Comparison of ENCODE assay signal across 31 mouse cellular contexts in genomic region chr5:99026343-99026742, GRCm38 (mm10). TPM values are rescaled to one million over a fixed set of nuclear protein-coding genes. Genes with fewer than 3 reads are reported as not detected.
DNase-seq lines count a peak whose midpoint lies in the region; ATAC-seq and TF ChIP-seq lines count a peak whose summit lies in the region.
"Had no signal": no experiment of that assay in that cellular context is flagged by ENCODE, and none has a peak within 500 bp of the region (broad histone marks: within the 10 kb centered on the region; RNA-seq: fewer than 3 reads in every experiment).

No protein-coding gene starts in this region.

- no peaks in the 10 kb centered on the region for H3K27me3 ChIP-seq in forebrain, postnatal 0 days (ENCODE audit: insufficient read depth, low read length)
- H3K27me3 ChIP-seq in forebrain, embryonic 11.5 days (ENCODE audit: control insufficient read depth, insufficient read depth, low read length) = no peaks in the 10 kb centered on the region
- no peaks in the 10 kb centered on the region for H3K27me3 ChIP-seq in kidney, postnatal 0 days (ENCODE audit: insufficient read depth, low read length)
- no peaks in the 10 kb centered on the region for H3K27me3 ChIP-seq in midbrain, postnatal 0 days (ENCODE audit: insufficient read depth, low read length)
- H3K27me3 ChIP-seq in midbrain, embryonic 11.5 days (ENCODE audit: control insufficient read depth, insufficient read depth, low read length) = no peaks in the 10 kb centered on the region
- H3K27me3 ChIP-seq: heart, embryonic 13.5 days; megakaryocyte, embryonic 14.5 days; neural tube, embryonic 13.5 days had no signal

- no peak overlapping the region for H3K9ac ChIP-seq in forebrain, postnatal 0 days
- H3K9ac ChIP-seq in forebrain, embryonic 11.5 days (ENCODE audit: low read length) = no peak overlapping the region
- no peak overlapping the region for H3K9ac ChIP-seq in kidney, postnatal 0 days (ENCODE audit: low read depth, low read length)
- H3K9ac ChIP-seq in midbrain, postnatal 0 days (replicated peaks; ENCODE audit: low read length, poor library complexity, severe bottlenecking) = no peak overlapping the region
- no peak overlapping the region for H3K9ac ChIP-seq in midbrain, embryonic 11.5 days (ENCODE audit: low read length)
- H3K9ac ChIP-seq: heart, embryonic 13.5 days; hindbrain, embryonic 12.5 days; neural tube, embryonic 13.5 days had no signal

- no peak for ATAC-seq in forebrain, postnatal 0 days
- no peak for ATAC-seq in forebrain, embryonic 11.5 days (replicated peaks; ENCODE audit: low FRiP score)
- no peak for ATAC-seq in kidney, postnatal 0 days (replicated peaks; ENCODE audit: low FRiP score, low read depth)
- no peak for ATAC-seq in midbrain, postnatal 0 days (ENCODE audit: low FRiP score)
- no peak for ATAC-seq in midbrain, embryonic 11.5 days (ENCODE audit: low FRiP score)
- ATAC-seq: CD4-positive, CD25-positive, alpha-beta regulatory T cell, adult 4 months had no signal

- no peak overlapping the region for H3K4me2 ChIP-seq in forebrain, postnatal 0 days (ENCODE audit: low read depth)
- no peak overlapping the region for H3K4me2 ChIP-seq in forebrain, embryonic 11.5 days (ENCODE audit: low read depth, low read length, severe bottlenecking)
- H3K4me2 ChIP-seq in kidney, postnatal 0 days (ENCODE audit: low read length) = no peak overlapping the region
- H3K4me2 ChIP-seq in midbrain, postnatal 0 days (ENCODE audit: low read depth, low read length, poor library complexity, severe bottlenecking) = no peak overlapping the region
- H3K4me2 ChIP-seq in midbrain, embryonic 11.5 days = no peak overlapping the region
- H3K4me2 ChIP-seq: heart, embryonic 13.5 days; hindbrain, embryonic 12.5 days; liver, embryonic 11.5 days; neural tube, embryonic 13.5 days had no signal

- H3K27ac ChIP-seq in forebrain, postnatal 0 days (ENCODE audit: low read depth, low read length) = no peak overlapping the region
- no peak overlapping the region for H3K27ac ChIP-seq in forebrain, embryonic 11.5 days (ENCODE audit: low read depth, low read length)
- H3K27ac ChIP-seq in kidney, postnatal 0 days = no peak overlapping the region
- H3K27ac ChIP-seq in midbrain, postnatal 0 days (ENCODE audit: low read depth, low read length) = no peak overlapping the region
- no peak overlapping the region for H3K27ac ChIP-seq in midbrain, embryonic 11.5 days (ENCODE audit: low read depth, low read length)
- H3K27ac ChIP-seq: forebrain, embryonic 10.5 days; heart, embryonic 13.5 days; hindbrain, embryonic 12.5 days; limb, embryonic 10.5 days; neural tube, embryonic 13.5 days had no signal

- no peak for DNase-seq in forebrain, postnatal 0 days
- no peak for DNase-seq in forebrain, embryonic 11.5 days (ENCODE audit: low spot score)
- no peak for DNase-seq in kidney, postnatal 0 days (ENCODE audit: low spot score)
- no peak for DNase-seq in kidney, postnatal 25 days
- no peak for DNase-seq in midbrain, postnatal 0 days (ENCODE audit: low spot score)
- no peak for DNase-seq in midbrain, embryonic 11.5 days (ENCODE audit: low spot score, missing footprints)
- DNase-seq in cerebellum, adult 8-10 months = no peak
- no peak for DNase-seq in layer of hippocampus, adult 9-10 months (ENCODE audit: low spot score)
- DNase-seq: adrenal gland, postnatal 36 days; cerebellum, adult 11 months; cerebellum, postnatal 10 days; heart, postnatal 14 days; kidney, adult 8-10 months; kidney, postnatal 14 days; layer of hippocampus, adult 9-11 months; lung, adult 2 months; lung, postnatal 36 days; midbrain, embryonic 14.5 days; retina, postnatal 1 day; right cerebral cortex, postnatal 25 days; spleen, adult 18-20 months had no signal

- 78% methylated on average over 3 of the region's 3 CpGs for WGBS in forebrain, postnatal 0 days
- 71% methylated on average over 3 of the region's 3 CpGs for WGBS in forebrain, embryonic 11.5 days
- WGBS in kidney, postnatal 0 days = 78% methylated on average over 3 of the region's 3 CpGs
- WGBS in midbrain, postnatal 0 days = 74% methylated on average over 3 of the region's 3 CpGs
- WGBS in midbrain, embryonic 11.5 days = 73% methylated on average over 3 of the region's 3 CpGs

- peak; percentile 11; the same call in 1 of the 2 replicates for TF ChIP-seq CTCF in forebrain, postnatal 0 days (IDR thresholded peaks at IDR 0.05; ENCODE audit: low read depth)
- peak; percentile 39; the same call in 1 of the 2 replicates for TF ChIP-seq CTCF in kidney, postnatal 0 days (IDR thresholded peaks at IDR 0.05; ENCODE audit: low read depth)
- TF ChIP-seq CTCF in midbrain, postnatal 0 days (IDR thresholded peaks at IDR 0.05) = peak; percentile 37

- no peak overlapping the region for H3K4me3 ChIP-seq in forebrain, postnatal 0 days (ENCODE audit: low read depth, low read length)
- H3K4me3 ChIP-seq in forebrain, embryonic 11.5 days (ENCODE audit: low read depth, low read length) = no peak overlapping the region
- H3K4me3 ChIP-seq in kidney, postnatal 0 days (replicated peaks; ENCODE audit: low read depth, low read length) = no peak overlapping the region
- no peak overlapping the region for H3K4me3 ChIP-seq in midbrain, postnatal 0 days (ENCODE audit: low read depth, low read length)
- no peak overlapping the region for H3K4me3 ChIP-seq in midbrain, embryonic 11.5 days (ENCODE audit: low read depth, low read length)
- H3K4me3 ChIP-seq: forebrain, embryonic 10.5 days; heart, embryonic 13.5 days; hindbrain, embryonic 12.5 days; limb, embryonic 10.5 days; megakaryocyte, embryonic 14.5 days; neural tube, embryonic 13.5 days had no signal

- H3K36me3 ChIP-seq in forebrain, postnatal 0 days (ENCODE audit: insufficient read depth) = no peaks in the 10 kb centered on the region
- no peaks in the 10 kb centered on the region for H3K36me3 ChIP-seq in forebrain, embryonic 11.5 days (ENCODE audit: control insufficient read depth, insufficient read depth, low read length)
- no peaks in the 10 kb centered on the region for H3K36me3 ChIP-seq in kidney, postnatal 0 days (ENCODE audit: insufficient read depth, low read length)
- no peaks in the 10 kb centered on the region for H3K36me3 ChIP-seq in midbrain, postnatal 0 days (ENCODE audit: insufficient read depth, low read length)
- no peaks in the 10 kb centered on the region for H3K36me3 ChIP-seq in midbrain, embryonic 11.5 days (ENCODE audit: control insufficient read depth, insufficient read depth, low read length)
- H3K36me3 ChIP-seq: G1E; heart, embryonic 13.5 days; hindbrain, embryonic 12.5 days; limb, embryonic 10.5 days; neural tube, embryonic 13.5 days had no signal

- no peaks in the 10 kb centered on the region for H3K4me1 ChIP-seq in forebrain, postnatal 0 days (ENCODE audit: insufficient read depth)
- H3K4me1 ChIP-seq in forebrain, embryonic 11.5 days (replicated peaks; ENCODE audit: control insufficient read depth, insufficient read depth, low read length) = no peaks in the 10 kb centered on the region
- no peaks in the 10 kb centered on the region for H3K4me1 ChIP-seq in kidney, postnatal 0 days (replicated peaks; ENCODE audit: insufficient read depth, low read length)
- H3K4me1 ChIP-seq in midbrain, postnatal 0 days (ENCODE audit: insufficient read depth, low read length) = no peaks in the 10 kb centered on the region
- no peaks in the 10 kb centered on the region for H3K4me1 ChIP-seq in midbrain, embryonic 11.5 days (ENCODE audit: control insufficient read depth, insufficient read depth, low read length)
- H3K4me1 ChIP-seq: forebrain, embryonic 10.5 days; heart, embryonic 13.5 days; hindbrain, embryonic 12.5 days; limb, embryonic 10.5 days; megakaryocyte, embryonic 14.5 days; neural tube, embryonic 13.5 days had no signal

- H3K9me3 ChIP-seq in forebrain, postnatal 0 days (ENCODE audit: low read length) = no peaks in the 10 kb centered on the region
- H3K9me3 ChIP-seq in forebrain, embryonic 11.5 days (ENCODE audit: control insufficient read depth, low read length) = no peaks in the 10 kb centered on the region
- no peaks in the 10 kb centered on the region for H3K9me3 ChIP-seq in kidney, postnatal 0 days (replicated peaks; ENCODE audit: low read length)
- no peaks in the 10 kb centered on the region for H3K9me3 ChIP-seq in midbrain, postnatal 0 days (ENCODE audit: low read length)
- peaks cover 2% of the 10 kb centered on the region; the same call in 1 of the 2 replicates for H3K9me3 ChIP-seq in midbrain, embryonic 11.5 days (ENCODE audit: control insufficient read depth, low read length)
- H3K9me3 ChIP-seq: heart, embryonic 13.5 days; hindbrain, embryonic 12.5 days; limb, embryonic 10.5 days; neural tube, embryonic 13.5 days had no signal

RNA-seq across cellular contexts. Expression of gene Prkg2, which starts 10.8 kb away (rescaled TPM):
- total RNA-seq in forebrain, postnatal 0 days (2014; rRNA removed) = 1.3 and 3.5 TPM in 2 replicates
- polyA plus RNA-seq in forebrain, postnatal 0 days (2015; fragmentation: Nextera tagmentation; extraction: Ambion mirVana) = 1.2 and 1.4 TPM in 2 replicates
- polyA plus RNA-seq in forebrain, embryonic 11.5 days (2014; fragmentation: Nextera tagmentation; extraction: Ambion mirVana) = 3.5 and 4.1 TPM in 2 replicates
- 2.3 and 3.2 TPM in 2 replicates for polyA plus RNA-seq in kidney, postnatal 0 days (2015; fragmentation: Nextera tagmentation; extraction: Ambion mirVana)
- 2.5 and 3.2 TPM in 2 replicates for total RNA-seq in midbrain, postnatal 0 days (2014; rRNA removed)
- 2.7 and 2.9 TPM in 2 replicates for polyA plus RNA-seq in midbrain, postnatal 0 days (2015; fragmentation: Nextera tagmentation; extraction: Ambion mirVana)
- polyA plus RNA-seq in midbrain, embryonic 11.5 days (2014; fragmentation: Nextera tagmentation; extraction: Ambion mirVana) = 2.0 and 2.3 TPM in 2 replicates
- polyA plus RNA-seq: CD4-positive, CD25-positive, alpha-beta regulatory T cell, adult 4 months; G1E; testis, adult 2 months had no signal
